Mouse (Mus musculus) heart, postnatal 0 days (tissue): Measurements from ENCODE around the gene Dap3. TPM values are rescaled to one million over a fixed set of nuclear protein-coding genes. Genes with fewer than 3 reads are reported as not detected.

Experiments used
- ATAC-seq: fragments of 200-750 bp; cut with Nextera tagmentation; 2 replicates; pipeline ENCODE4 v1.8.0; 2017; ENCODE audit warnings: low read depth, moderate number of reproducible peaks, moderate library complexity; ENCODE audit not compliant: insufficient read depth
- DNase-seq: peaks from one replicate; pipeline ENCODE4 v3.0.0-alpha.2; 2016; ENCODE audit warnings: low spot score
- H3K27ac ChIP-seq: fragments of 300-500 bp; sonication (generic); 2 replicates; pipeline ENCODE4 v1.5.1; 2014; ENCODE audit warnings: low read depth, mild to moderate bottlenecking
- H3K27me3 ChIP-seq: fragments of 300-500 bp; sonication (generic); 2 replicates; pipeline ENCODE4 v1.6.1; 2014; ENCODE audit warnings: low read length, mixed read lengths; ENCODE audit not compliant: control insufficient read depth, insufficient read depth
- H3K36me3 ChIP-seq: fragments of 300-500 bp; sonication (generic); replicated peaks from 2 replicates; pipeline ENCODE4 v1.6.1; 2014; ENCODE audit warnings: low read length, mixed read lengths; ENCODE audit not compliant: control insufficient read depth, insufficient read depth
- H3K4me1 ChIP-seq: fragments of 300-500 bp; sonication (generic); 2 replicates; pipeline ENCODE4 v1.6.1; 2014; ENCODE audit warnings: antibody characterized with exemption; ENCODE audit not compliant: control insufficient read depth, insufficient read depth
- H3K4me2 ChIP-seq: fragments of 300-500 bp; sonication (generic); 2 replicates; pipeline ENCODE4 v1.6.1; 2014; ENCODE audit warnings: low read depth, mild to moderate bottlenecking, low read length, moderate library complexity
- H3K4me3 ChIP-seq: fragments of 300-500 bp; sonication (generic); 2 replicates; pipeline ENCODE4 v1.5.1; 2014; ENCODE audit warnings: low read depth, low read length
- H3K9ac ChIP-seq: fragments of 300-500 bp; sonication (generic); replicated peaks from 2 replicates; pipeline ENCODE4 v1.6.1; 2014; ENCODE audit warnings: low read depth, low read length, mixed read lengths
- H3K9me3 ChIP-seq: fragments of 300-500 bp; sonication (generic); replicated peaks from 2 replicates; pipeline ENCODE4 v1.6.1; 2016; ENCODE audit warnings: low read length; ENCODE audit not compliant: control insufficient read depth
- CTCF ChIP-seq: IDR thresholded peaks from 2 replicates; pipeline ENCODE4 v1.5.1; 2016; ENCODE audit warnings: antibody characterized with exemption, control low read depth, low read depth
- EP300 ChIP-seq: IDR thresholded peaks from 2 replicates; pipeline ENCODE4 v1.6.1; 2016; ENCODE audit warnings: antibody characterized with exemption, low read depth
- WGBS: fragments of 180-500 bp; shearing (Covaris S2); extraction: QIAGEN DNeasy Blood & Tissue Kit; methylation state at CpG from one replicate; pipeline ENCODE4 v1.1.7; 2014; 5-methylcytosine and 5-hydroxymethylcytosine counted together
- polyA plus RNA-seq: library from polyadenylated mRNA; unstranded; fragments of >200 nt; fragmentation: Nextera tagmentation; extraction: Ambion mirVana; gene quantifications from 2 replicates; pipeline ENCODE4 v1.2.1, GENCODE M21; 2015
- total RNA-seq: library from RNA; depleted of rRNA; stranded (reverse); fragments of >200 nt; gene quantifications from 2 replicates; pipeline ENCODE4 v1.2.3, GENCODE M21; 2014; ENCODE audit warnings: low replicate concordance

Dap3 gene
- total and polyA plus RNA-seq, 2 experiments from 2014 or later: 98.6 to 152 TPM

GRCm38 (mm10) chr3:88942316-88942880 lies 8.6 kb downstream of the Dap3 start:
- Histone ChIP-seq H3K27ac (no peak overlapping the region), H3K4me2 (no peak overlapping the region), H3K9me3 (no peaks in the 10 kb centered on the region), H3K27me3 (no peaks in the 10 kb centered on the region), H3K36me3 (peaks cover 31% of the 10 kb centered on the region), H3K9ac (no peak overlapping the region), H3K4me1 (no peaks in the 10 kb centered on the region), H3K4me3 (no peak overlapping the region)
- TF ChIP-seq CTCF (no peak), EP300 (no peak)
- 85% methylated on average over 10 of the region's 10 CpGs for WGBS
- no peak for DNase-seq
- ATAC-seq: no peak

DNA sequence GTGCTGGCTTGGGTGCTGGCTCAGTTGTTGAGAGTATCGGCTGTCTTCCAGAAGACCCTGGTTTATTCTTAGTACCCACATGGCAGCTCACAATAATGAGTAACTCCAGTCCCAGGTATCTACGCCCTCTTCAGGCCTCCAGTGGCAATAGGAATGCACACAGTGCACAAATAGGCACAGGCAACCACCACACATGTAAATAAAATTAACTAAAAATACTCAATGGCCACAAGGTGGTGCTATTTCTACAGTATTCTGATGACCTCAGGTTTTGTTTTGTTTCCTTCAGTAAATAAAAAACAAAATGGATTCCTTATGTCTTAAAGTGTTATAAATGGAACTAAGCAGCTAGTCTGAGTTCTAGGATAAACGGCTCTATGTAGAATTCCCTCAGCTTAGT lies 11.2 kb downstream of the Dap3 start:
- no peak overlapping the region for H3K4me2 ChIP-seq
- 56% methylated on average over 3 of the region's 3 CpGs for WGBS
- no peak overlapping the region for H3K4me3 ChIP-seq
- ATAC-seq (peak; percentile 49; the same call in 1 of the 2 replicates), DNase-seq (peak; percentile 87)
- H3K9ac ChIP-seq: no peak overlapping the region
- TF ChIP-seq EP300 (no peak), CTCF (peak; percentile 60)
- no peaks in the 10 kb centered on the region for H3K27me3 ChIP-seq
- no peaks in the 10 kb centered on the region for H3K9me3 ChIP-seq
- no peaks in the 10 kb centered on the region for H3K4me1 ChIP-seq
- H3K27ac ChIP-seq: no peak overlapping the region
- peaks cover 50% of the 10 kb centered on the region for H3K36me3 ChIP-seq

- Histone ChIP-seq H3K27me3 (no peaks in the 10 kb centered on the region), H3K27ac (no peak overlapping the region), H3K9me3 (no peaks in the 10 kb centered on the region), H3K9ac (no peak overlapping the region), H3K4me3 (no peak overlapping the region), H3K4me1 (no peaks in the 10 kb centered on the region), H3K36me3 (peaks cover 57% of the 10 kb centered on the region), H3K4me2 (no peak overlapping the region)
- TF ChIP-seq EP300: no peak
- WGBS: 91% methylated on average over 10 of the region's 10 CpGs
- ATAC-seq: no peak
- no peak for DNase-seq
These were observed 11.9 kb downstream of the Dap3 start for GRCm38 (mm10) chr3:88939071-88939470.

GRCm38 (mm10) chr3:88929501-88929900 lies 21.5 kb downstream of the Dap3 start:
- peaks cover 8% of the 10 kb centered on the region for H3K4me1 ChIP-seq
- H3K9ac ChIP-seq: no peak overlapping the region
- H3K36me3 ChIP-seq: peaks cover 94% of the 10 kb centered on the region
- DNase-seq (no peak), ATAC-seq (no peak)
- WGBS: 87% methylated on average over 3 of the region's 3 CpGs
- H3K4me2 ChIP-seq: no peak overlapping the region
- no peaks in the 10 kb centered on the region for H3K9me3 ChIP-seq
- no peak overlapping the region for H3K27ac ChIP-seq
- H3K4me3 ChIP-seq: no peak overlapping the region
- no peaks in the 10 kb centered on the region for H3K27me3 ChIP-seq
- TF ChIP-seq CTCF (no peak), EP300 (no peak)

- ATAC-seq (no peak), DNase-seq (no peak)
- H3K9me3 ChIP-seq: peaks cover 7% of the 10 kb centered on the region; the same call in 1 of the 2 replicates
- H3K9ac ChIP-seq: no peak overlapping the region
- no peaks in the 10 kb centered on the region for H3K27me3 ChIP-seq
- no peak for TF ChIP-seq CTCF
- TF ChIP-seq EP300: no peak
- peaks cover 77% of the 10 kb centered on the region for H3K36me3 ChIP-seq
- no peak overlapping the region for H3K27ac ChIP-seq
- WGBS: 92% methylated on average over 2 of the region's 2 CpGs
- H3K4me3 ChIP-seq: no peak overlapping the region
- peaks cover 19% of the 10 kb centered on the region for H3K4me1 ChIP-seq
- H3K4me2 ChIP-seq: no peak overlapping the region
These were observed 25.3 kb downstream of the Dap3 start for GRCm38 (mm10) chr3:88925651-88926050.

DNA sequence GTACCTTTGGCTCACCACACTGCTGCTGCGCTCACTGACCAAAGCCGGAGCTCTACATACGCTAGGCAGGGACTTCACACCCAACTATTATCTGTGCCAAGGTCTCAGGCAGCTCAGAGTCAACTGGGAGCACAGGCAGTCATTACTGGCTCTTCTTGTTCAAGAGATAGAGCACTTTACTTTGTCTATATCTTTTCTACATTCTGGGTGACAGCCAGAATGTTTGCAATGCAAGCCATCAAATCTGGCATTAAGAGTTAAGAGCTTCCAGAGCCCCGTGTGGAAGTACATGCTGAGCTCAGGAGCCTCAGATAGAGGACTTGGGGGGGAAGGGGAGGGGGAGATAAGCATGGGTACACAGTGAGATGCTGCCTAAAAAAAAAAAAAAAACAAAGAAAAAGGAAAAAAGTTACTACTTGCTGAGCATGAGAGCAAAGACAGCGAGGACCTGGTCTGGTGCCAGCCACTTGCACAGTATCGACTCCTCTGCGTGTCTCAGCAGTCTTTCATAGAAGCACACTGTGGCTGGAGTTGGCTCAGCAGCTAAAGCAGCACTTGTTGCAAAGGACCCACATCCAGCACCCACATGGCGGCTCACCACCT lies 26.9 kb downstream of the Dap3 start:
- Histone ChIP-seq H3K4me1 (peaks cover 19% of the 10 kb centered on the region), H3K4me3 (no peak overlapping the region), H3K36me3 (peaks cover 62% of the 10 kb centered on the region), H3K27ac (peak overlapping the region; percentile 73), H3K9me3 (peaks cover 7% of the 10 kb centered on the region; the same call in 1 of the 2 replicates), H3K9ac (no peak overlapping the region), H3K27me3 (no peaks in the 10 kb centered on the region), H3K4me2 (peak overlapping the region; percentile 4; the same call in 1 of the 2 replicates)
- DNase-seq: peak; percentile 61
- ATAC-seq: peak; percentile 83
- 26% methylated on average over 8 of the region's 8 CpGs for WGBS
- TF ChIP-seq CTCF (no peak), EP300 (peak; percentile 53; the same call in 1 of the 2 replicates)
